Mouse (Mus musculus): ENCODE measurements around the gene Slc37a3. TPM values are rescaled to one million over a fixed set of nuclear protein-coding genes. Genes with fewer than 3 reads are reported as not detected.
"Not testable (repeated sequence)": the region's sequence is repeated elsewhere in the genome, so short reads cannot be mapped to it uniquely, and the experiment has no call there.

The Slc37a3 gene
- total and polyA plus RNA-seq, 3 experiments = 9.2 to 19.3 (median 18.8) TPM

GRCm38 (mm10) chr6:39376775-39377174 is 700 bp downstream of the Slc37a3 start:
- intact Hi-C loops (cut with DNase I) = no loop called here
- Histone ChIP-seq H3K4me3 (peak overlapping the region; percentile 81), H3K4me1 (ENCODE audit: control insufficient read depth, insufficient read depth, low read length) (peaks cover 8% of the 10 kb centered on the region), H3K79me2 (replicated peaks; ENCODE audit: control insufficient read depth, insufficient read depth, low read length) (no peaks in the 10 kb centered on the region; the same call in 1 of the 2 replicates), H3K36me3 (ENCODE audit: control insufficient read depth, insufficient read depth, low read length) (peaks cover 2% of the 10 kb centered on the region; the same call in 1 of the 2 replicates), H3K9ac (ENCODE audit: low read depth, low read length) (peak overlapping the region; percentile 96), H3K27ac (peak overlapping the region; percentile 90), H3K27me3 (ENCODE audit: control insufficient read depth, insufficient read depth, low read length) (no peaks in the 10 kb centered on the region)
- 17% methylated on average over 9 of the region's 9 CpGs for WGBS
- TF ChIP-seq CTCF (IDR thresholded peaks at IDR 0.05) (no peak), POLR2A (IDR thresholded peaks at IDR 0.05; ENCODE audit: insufficient read depth, low read depth, low read length) (no peak), EP300 (IDR thresholded peaks at IDR 0.05; ENCODE audit: insufficient read depth, low read depth, low read length) (no peak)
- no peak for DNase-seq

GRCm38 (mm10) chr6:39373301-39373955 is 4.0 kb downstream of the Slc37a3 start:
- 77% methylated on average over 4 of the region's 4 CpGs for WGBS
- no peaks in the 10 kb centered on the region for H3K27me3 ChIP-seq (ENCODE audit: control insufficient read depth, insufficient read depth, low read length)
- no peak overlapping the region for H3K9ac ChIP-seq (ENCODE audit: low read depth, low read length)
- intact Hi-C loops (cut with DNase I) = no loop called here
- no peak overlapping the region for H3K4me3 ChIP-seq
- H3K36me3 ChIP-seq (ENCODE audit: control insufficient read depth, insufficient read depth, low read length) = peaks cover 2% of the 10 kb centered on the region; the same call in 1 of the 2 replicates
- TF ChIP-seq POLR2A (IDR thresholded peaks at IDR 0.05; ENCODE audit: insufficient read depth, low read depth, low read length) (no peak), CTCF (IDR thresholded peaks at IDR 0.05) (no peak), EP300 (IDR thresholded peaks at IDR 0.05; ENCODE audit: insufficient read depth, low read depth, low read length) (no peak)
- peaks cover 6% of the 10 kb centered on the region for H3K4me1 ChIP-seq (ENCODE audit: control insufficient read depth, insufficient read depth, low read length)
- H3K27ac ChIP-seq = no peak overlapping the region
- H3K79me2 ChIP-seq (replicated peaks; ENCODE audit: control insufficient read depth, insufficient read depth, low read length) = no peaks in the 10 kb centered on the region; the same call in 1 of the 2 replicates
- DNase-seq = no peak

DNA sequence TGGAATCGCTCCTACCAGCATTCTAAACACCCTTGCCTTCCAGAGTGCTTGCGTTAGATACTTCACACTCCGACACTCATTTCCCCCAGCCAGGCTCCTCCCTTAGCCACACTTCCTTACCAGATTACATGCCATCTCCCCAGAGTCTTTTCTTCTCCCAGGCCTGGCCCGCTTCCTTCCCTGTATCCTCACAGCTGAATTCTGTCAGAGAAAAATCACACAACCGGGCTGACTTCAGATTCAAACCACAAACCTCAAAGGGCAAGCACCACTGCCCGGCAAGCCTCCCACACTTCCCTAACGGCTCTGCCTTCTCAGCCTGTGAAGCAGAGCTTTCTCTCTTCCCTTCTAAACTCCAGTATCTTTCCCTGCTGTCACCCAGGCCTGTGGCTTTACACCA is 4.7 kb downstream of the Slc37a3 start:
- WGBS = 24% methylated on average over 7 of the region's 7 CpGs
- peak; percentile 58 to 75 for DNase-seq
- peaks cover 2% of the 10 kb centered on the region; the same call in 1 of the 2 replicates for H3K36me3 ChIP-seq (ENCODE audit: control insufficient read depth, insufficient read depth, low read length)
- no peak overlapping the region for H3K4me3 ChIP-seq
- H3K4me1 ChIP-seq (ENCODE audit: control insufficient read depth, insufficient read depth, low read length) = peaks cover 6% of the 10 kb centered on the region
- no peaks in the 10 kb centered on the region; the same call in 1 of the 2 replicates for H3K79me2 ChIP-seq (replicated peaks; ENCODE audit: control insufficient read depth, insufficient read depth, low read length)
- H3K27ac ChIP-seq = peak overlapping the region; percentile 28; the same call in 1 of the 2 replicates
- no peaks in the 10 kb centered on the region for H3K27me3 ChIP-seq (ENCODE audit: control insufficient read depth, insufficient read depth, low read length)
- TF ChIP-seq EP300 (IDR thresholded peaks at IDR 0.05; ENCODE audit: insufficient read depth, low read depth, low read length) (no peak), CTCF (IDR thresholded peaks at IDR 0.05) (no peak), POLR2A (IDR thresholded peaks at IDR 0.05; ENCODE audit: insufficient read depth, low read depth, low read length) (no peak)
- intact Hi-C loops (cut with DNase I) = no loop called here
- peak overlapping the region; percentile 8; the same call in 1 of the 2 replicates for H3K9ac ChIP-seq (ENCODE audit: low read depth, low read length)

GRCm38 (mm10) chr6:39372042-39372441 is 5.4 kb downstream of the Slc37a3 start:
- DNase-seq = no peak
- TF ChIP-seq POLR2A (IDR thresholded peaks at IDR 0.05; ENCODE audit: insufficient read depth, low read depth, low read length) = no peak
- TF ChIP-seq EP300 (IDR thresholded peaks at IDR 0.05; ENCODE audit: insufficient read depth, low read depth, low read length) = no peak
- TF ChIP-seq CTCF (IDR thresholded peaks at IDR 0.05) = no peak
- Histone ChIP-seq H3K79me2 (replicated peaks; ENCODE audit: control insufficient read depth, insufficient read depth, low read length) (no peaks in the 10 kb centered on the region), H3K9ac (ENCODE audit: low read depth, low read length) (no peak overlapping the region), H3K27me3 (ENCODE audit: control insufficient read depth, insufficient read depth, low read length) (no peaks in the 10 kb centered on the region), H3K36me3 (ENCODE audit: control insufficient read depth, insufficient read depth, low read length) (peaks cover 2% of the 10 kb centered on the region; the same call in 1 of the 2 replicates), H3K27ac (no peak overlapping the region), H3K4me1 (ENCODE audit: control insufficient read depth, insufficient read depth, low read length) (peaks cover 6% of the 10 kb centered on the region), H3K4me3 (no peak overlapping the region)
- intact Hi-C loops (cut with DNase I) = no loop called here

DNA sequence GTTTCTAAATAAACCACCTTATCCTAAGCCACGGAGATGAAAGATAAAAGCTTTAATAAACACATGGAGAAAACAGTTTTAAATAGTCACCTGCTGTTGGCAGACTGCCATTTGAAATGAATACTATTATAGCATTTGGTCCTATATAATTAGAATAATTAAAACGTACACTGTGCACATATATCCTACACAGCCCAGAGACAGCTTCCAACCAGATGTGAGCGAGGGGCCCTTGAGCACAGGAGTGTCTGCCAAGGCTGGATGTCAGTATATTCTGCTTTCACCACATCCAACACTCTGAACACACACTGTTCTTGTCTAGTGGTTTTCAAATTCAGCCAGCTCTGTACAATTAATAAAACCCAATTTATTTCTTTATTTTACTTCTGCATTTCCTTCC is 7.8 kb downstream of the Slc37a3 start:
- Histone ChIP-seq H3K27ac (no peak overlapping the region), H3K27me3 (ENCODE audit: control insufficient read depth, insufficient read depth, low read length) (no peaks in the 10 kb centered on the region), H3K4me1 (ENCODE audit: control insufficient read depth, insufficient read depth, low read length) (peaks cover 4% of the 10 kb centered on the region; the same call in 1 of the 2 replicates), H3K9ac (ENCODE audit: low read depth, low read length) (no peak overlapping the region), H3K79me2 (replicated peaks; ENCODE audit: control insufficient read depth, insufficient read depth, low read length) (no peaks in the 10 kb centered on the region), H3K4me3 (no peak overlapping the region), H3K36me3 (ENCODE audit: control insufficient read depth, insufficient read depth, low read length) (peaks cover 2% of the 10 kb centered on the region; the same call in 1 of the 2 replicates)
- no peak for TF ChIP-seq POLR2A (IDR thresholded peaks at IDR 0.05; ENCODE audit: insufficient read depth, low read depth, low read length)
- no peak for TF ChIP-seq EP300 (IDR thresholded peaks at IDR 0.05; ENCODE audit: insufficient read depth, low read depth, low read length)
- TF ChIP-seq CTCF (IDR thresholded peaks at IDR 0.05) = no peak
- intact Hi-C loops (cut with DNase I) = no loop called here
- no peak for DNase-seq
- WGBS = 78% methylated on average over 3 of the region's 3 CpGs

DNA sequence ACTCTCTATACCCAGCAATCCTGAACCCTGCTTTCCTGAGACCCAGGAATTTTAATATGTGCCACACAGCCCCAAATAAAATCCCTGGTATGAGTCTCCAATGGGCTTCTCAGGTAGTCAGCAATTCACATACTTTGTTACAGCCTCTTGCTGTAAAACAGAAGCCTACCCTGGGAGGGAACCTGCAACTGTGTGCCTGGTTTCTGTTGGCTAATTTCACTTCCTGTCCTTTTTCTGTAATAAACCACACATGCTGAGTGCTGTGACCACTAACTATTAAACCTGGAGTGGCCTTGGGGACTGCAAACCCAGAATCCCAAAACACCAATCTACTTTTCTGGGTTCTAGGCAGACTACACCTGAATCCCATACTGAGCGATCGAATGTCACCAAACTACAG is 14.8 kb downstream of the Slc37a3 start:
- no peak for DNase-seq
- H3K27ac ChIP-seq = no peak overlapping the region
- H3K27me3 ChIP-seq (ENCODE audit: control insufficient read depth, insufficient read depth, low read length) = no peaks in the 10 kb centered on the region
- intact Hi-C loops (cut with DNase I) = no loop called here
- TF ChIP-seq POLR2A (IDR thresholded peaks at IDR 0.05; ENCODE audit: insufficient read depth, low read depth, low read length) (no peak), CTCF (IDR thresholded peaks at IDR 0.05) (no peak), EP300 (IDR thresholded peaks at IDR 0.05; ENCODE audit: insufficient read depth, low read depth, low read length) (no peak)
- 99% methylated on average over 2 of the region's 2 CpGs for WGBS
- H3K9ac ChIP-seq (ENCODE audit: low read depth, low read length) = no peak overlapping the region
- H3K4me1 ChIP-seq (ENCODE audit: control insufficient read depth, insufficient read depth, low read length) = no peaks in the 10 kb centered on the region
- no peaks in the 10 kb centered on the region for H3K36me3 ChIP-seq (ENCODE audit: control insufficient read depth, insufficient read depth, low read length)
- no peaks in the 10 kb centered on the region for H3K79me2 ChIP-seq (replicated peaks; ENCODE audit: control insufficient read depth, insufficient read depth, low read length)
- no peak overlapping the region for H3K4me3 ChIP-seq

DNA sequence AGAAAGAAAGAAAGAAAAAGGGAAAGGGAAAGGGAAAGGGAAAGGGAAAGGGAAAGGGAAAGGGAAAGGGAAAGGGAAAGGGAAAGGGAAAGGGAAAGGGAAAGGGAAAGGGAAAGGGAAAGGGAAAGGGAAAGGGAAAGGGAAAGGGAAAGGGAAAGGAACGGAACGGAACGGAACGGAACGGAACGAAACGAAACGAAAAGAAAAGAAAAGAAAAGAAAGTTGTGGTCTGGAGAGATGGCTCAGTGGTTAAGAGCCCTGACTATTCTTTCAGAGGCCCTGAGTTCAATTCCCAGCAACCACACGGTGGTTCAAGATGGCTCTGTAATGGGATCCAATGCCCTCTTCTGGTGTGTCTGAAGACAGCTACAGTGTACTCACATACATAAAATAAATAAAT is 18.3 kb downstream of the Slc37a3 start:
- H3K9ac ChIP-seq (ENCODE audit: low read depth, low read length); H3K27ac ChIP-seq; H3K27me3 ChIP-seq (ENCODE audit: control insufficient read depth, insufficient read depth, low read length); DNase-seq; H3K36me3 ChIP-seq (ENCODE audit: control insufficient read depth, insufficient read depth, low read length); H3K4me1 ChIP-seq (ENCODE audit: control insufficient read depth, insufficient read depth, low read length); H3K4me3 ChIP-seq; H3K79me2 ChIP-seq (replicated peaks; ENCODE audit: control insufficient read depth, insufficient read depth, low read length); intact Hi-C loops (cut with DNase I): not testable (repeated sequence)
- 96% methylated on average over 9 of the region's 9 CpGs for WGBS

Measured in heart, adult 2 months (tissue).